Mouse (Mus musculus) cortical plate, adult 2 months (tissue): ENCODE measurements around the gene Armc3. TPM values are rescaled to one million over a fixed set of nuclear protein-coding genes. Genes with fewer than 3 reads are reported as not detected.

Experiments used
- H3K27ac ChIP-seq: fragments of 200-500 bp; 2 replicates; pipeline ENCODE4 v1.5.1; 2012; ENCODE audit warnings: low read length, control low read depth, inconsistent platforms; ENCODE audit not compliant: insufficient read depth
- H3K4me1 ChIP-seq: fragments of 200-500 bp; 2 replicates; pipeline ENCODE4 v1.6.1; 2011; ENCODE audit warnings: low read length; ENCODE audit not compliant: control insufficient read depth, insufficient read depth
- H3K4me3 ChIP-seq: fragments of 200-500 bp; 2 replicates; pipeline ENCODE4 v1.5.1; 2011; ENCODE audit warnings: mild to moderate bottlenecking, low read length, control low read depth; ENCODE audit not compliant: insufficient read depth
- CTCF ChIP-seq: fragments of 200-500 bp; IDR thresholded peaks from 2 replicates; pipeline ENCODE4 v1.5.1; 2011; ENCODE audit warnings: mild to moderate bottlenecking, control low read depth, low read length; ENCODE audit not compliant: insufficient read depth; ENCODE audit errors: extremely low read depth
- POLR2A ChIP-seq: fragments of 200-500 bp; IDR thresholded peaks from 2 replicates; pipeline ENCODE4 v1.6.1; 2011; ENCODE audit warnings: mild to moderate bottlenecking, low read length, control low read depth; ENCODE audit not compliant: insufficient read depth; ENCODE audit errors: extremely low read depth
- polyA plus RNA-seq: library from polyadenylated mRNA; depleted of rRNA; stranded (reverse); fragments of >200 nt; gene quantifications from 2 replicates; pipeline ENCODE4 v1.2.3, GENCODE M21; 2012

Armc3 gene
- polyA plus RNA-seq, 1 experiment: 0.25 TPM

DNA sequence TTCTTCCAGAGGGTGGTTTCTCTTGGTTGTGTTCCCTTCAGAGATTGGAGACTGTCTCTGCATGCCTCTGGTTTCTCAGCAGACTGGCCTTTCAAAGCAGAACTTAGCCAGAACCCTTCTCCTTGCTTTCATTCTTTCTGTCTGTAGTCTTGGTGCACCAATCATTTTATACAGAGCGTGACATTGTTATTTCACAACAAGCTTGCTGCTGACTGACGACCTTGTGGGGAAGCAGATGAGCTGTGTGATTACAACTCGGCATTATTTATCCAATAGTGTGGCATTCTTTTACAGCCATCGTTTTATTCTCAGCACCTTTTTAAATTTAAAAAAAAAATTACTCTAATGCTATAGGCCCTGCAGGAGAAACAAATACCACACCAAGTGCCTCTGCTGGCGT, 35.2 kb downstream of the Armc3 start:
- no peak overlapping the region for H3K4me3 ChIP-seq
- H3K27ac ChIP-seq: no peak overlapping the region
- TF ChIP-seq POLR2A (no peak), CTCF (no peak)
- H3K4me1 ChIP-seq: no peaks in the 10 kb centered on the region

DNA sequence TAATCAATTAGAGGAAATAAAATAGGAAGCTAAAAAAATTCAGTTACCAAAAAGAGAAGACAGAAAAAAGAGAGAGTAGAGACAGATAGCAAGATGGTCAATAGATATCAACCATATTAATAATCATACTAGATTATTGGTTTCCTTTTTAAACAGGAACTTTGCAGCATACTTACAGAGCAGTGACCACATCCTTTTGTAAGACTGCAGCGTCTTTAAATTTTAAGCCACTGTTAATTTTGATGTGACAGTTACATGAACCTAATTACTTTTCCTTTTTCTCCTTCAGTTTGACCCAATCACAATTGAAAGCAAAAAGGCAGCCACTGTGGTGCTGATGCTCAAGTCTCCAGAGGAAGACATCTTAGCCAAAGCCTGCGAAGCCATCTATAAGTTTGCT, 36.1 kb downstream of the Armc3 start:
- TF ChIP-seq POLR2A: no peak
- no peak for TF ChIP-seq CTCF
- H3K4me1 ChIP-seq: no peaks in the 10 kb centered on the region
- H3K4me3 ChIP-seq: no peak overlapping the region
- no peak overlapping the region for H3K27ac ChIP-seq

DNA sequence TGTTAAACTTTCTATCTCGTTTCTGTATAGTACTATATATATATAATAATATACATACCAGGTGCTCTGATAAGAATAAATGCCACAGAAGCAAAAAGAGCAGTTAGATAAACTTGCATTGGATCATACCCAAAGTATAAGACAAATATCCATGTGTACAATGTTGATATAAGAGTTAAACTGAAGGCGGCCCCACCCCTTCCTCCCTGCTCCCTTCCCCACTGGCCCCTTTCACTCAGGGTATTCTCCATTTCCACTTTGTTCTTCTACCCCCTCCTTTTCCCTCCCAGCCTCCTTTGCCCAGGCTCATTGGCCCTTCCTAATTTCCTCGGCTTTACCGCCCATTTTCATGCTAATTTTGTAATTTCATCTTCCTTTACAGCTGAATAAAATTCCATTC, 36.5 kb downstream of the Armc3 start:
- no peak overlapping the region for H3K4me3 ChIP-seq
- TF ChIP-seq CTCF (no peak), POLR2A (no peak)
- H3K27ac ChIP-seq: no peak overlapping the region
- H3K4me1 ChIP-seq: no peaks in the 10 kb centered on the region

DNA sequence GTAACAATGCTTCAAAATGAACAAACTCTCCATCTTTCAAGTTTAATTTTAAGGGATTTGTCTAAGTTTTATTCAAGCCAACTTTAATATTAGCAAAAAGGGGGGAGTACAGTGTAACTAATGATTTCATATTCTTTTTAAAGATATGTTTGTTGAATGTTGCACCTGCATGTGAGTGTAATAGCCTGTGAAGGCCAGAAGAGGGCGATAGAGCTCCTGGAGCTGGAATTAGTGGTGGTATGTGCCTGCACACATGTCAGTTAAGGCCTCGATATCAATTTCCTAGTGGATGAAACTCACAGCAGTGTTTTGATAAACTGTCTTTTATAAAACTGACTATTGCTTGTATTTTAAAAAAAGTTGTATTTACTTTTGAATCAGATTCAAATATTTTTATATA, 39.7 kb downstream of the Armc3 start:
- Histone ChIP-seq H3K4me3 (no peak overlapping the region), H3K4me1 (no peaks in the 10 kb centered on the region), H3K27ac (no peak overlapping the region)
- TF ChIP-seq POLR2A (no peak), CTCF (no peak)

DNA sequence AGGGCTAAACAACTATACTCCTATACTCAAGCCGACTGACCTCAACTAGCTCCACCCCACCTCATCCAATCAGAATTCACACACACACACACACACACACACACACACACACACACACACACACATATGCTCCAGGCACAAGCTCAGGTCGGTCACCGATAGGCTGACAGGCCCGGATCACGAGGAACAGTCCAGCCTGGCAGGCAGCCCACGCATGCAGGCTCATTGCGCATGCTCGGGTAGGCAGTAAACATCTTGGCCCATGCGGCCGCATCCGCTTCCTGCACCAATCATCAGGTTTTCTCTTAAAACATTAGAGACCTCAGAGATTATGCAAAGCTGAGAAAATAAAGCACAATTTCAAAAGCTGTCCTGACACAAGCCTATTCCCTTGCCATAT, 50.5 kb downstream of the Armc3 start:
- Histone ChIP-seq H3K4me3 (no peak overlapping the region), H3K27ac (no peak overlapping the region), H3K4me1 (no peaks in the 10 kb centered on the region)
- TF ChIP-seq CTCF: no peak
- no peak for TF ChIP-seq POLR2A

DNA sequence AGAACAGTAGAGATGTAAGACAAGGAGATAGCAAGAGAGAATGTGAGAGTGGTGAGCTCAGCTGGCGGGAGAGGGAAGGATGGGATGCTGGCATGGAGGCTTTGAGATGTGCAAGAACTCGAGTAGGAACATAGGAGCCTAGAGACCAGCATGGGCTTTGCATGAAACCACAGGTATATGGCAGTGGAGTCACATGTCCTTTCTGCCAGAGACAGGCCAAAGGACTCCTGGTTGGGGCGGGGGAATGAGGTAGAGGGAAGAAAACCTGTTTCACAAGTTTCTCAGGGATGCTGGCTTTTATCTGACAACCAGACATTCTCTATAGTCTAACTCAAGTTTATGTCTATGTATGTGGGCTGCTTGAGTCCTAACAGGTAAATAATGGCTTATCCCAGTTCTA, 55.9 kb downstream of the Armc3 start:
- H3K4me3 ChIP-seq: no peak overlapping the region
- H3K27ac ChIP-seq: no peak overlapping the region
- TF ChIP-seq CTCF: no peak
- H3K4me1 ChIP-seq: no peaks in the 10 kb centered on the region

DNA sequence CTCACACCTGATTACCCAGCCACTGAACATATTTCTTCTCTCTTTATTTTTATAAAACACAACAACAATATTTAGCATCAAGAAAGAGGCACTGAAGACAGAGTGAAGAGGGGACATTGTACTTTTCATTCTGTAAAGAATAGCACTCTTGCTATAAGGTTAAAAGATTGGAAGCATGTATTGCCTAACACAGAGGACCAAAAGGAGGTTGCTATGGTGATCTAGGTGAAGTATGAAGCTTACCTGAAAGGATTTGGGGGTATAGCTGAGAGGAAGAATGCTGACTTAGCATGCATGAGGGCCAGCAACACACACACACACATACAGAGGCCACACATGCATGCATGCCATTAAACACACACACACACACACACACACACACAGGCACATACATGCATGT, 58.2 kb downstream of the Armc3 start:
- TF ChIP-seq CTCF (no peak), POLR2A (no peak)

DNA sequence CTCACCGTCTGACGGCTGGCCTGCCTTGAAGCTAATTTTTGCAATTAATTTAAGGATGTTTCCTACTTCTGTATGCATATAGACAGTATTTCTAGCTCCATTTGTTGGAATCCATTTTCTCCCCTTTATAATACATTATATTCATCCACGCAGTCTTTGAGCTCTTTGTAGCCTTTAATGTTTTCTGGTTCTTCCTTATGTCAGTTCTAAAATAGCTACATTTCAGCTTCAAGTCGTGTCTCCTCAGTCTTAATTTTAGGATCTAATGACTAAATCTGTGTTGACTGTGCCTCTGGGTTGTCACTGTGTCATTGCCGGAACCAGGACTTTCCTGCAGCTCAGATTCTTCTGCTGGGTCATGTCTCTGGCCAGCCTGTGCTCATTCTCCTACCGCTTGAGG, 61.3 kb downstream of the Armc3 start:
- Histone ChIP-seq H3K4me1 (no peaks in the 10 kb centered on the region), H3K27ac (no peak overlapping the region), H3K4me3 (no peak overlapping the region)
- TF ChIP-seq CTCF (no peak), POLR2A (no peak)

More for the DNA sequence above, 58.2 kb downstream of the Armc3 start:
- no peak overlapping the region for H3K4me3 ChIP-seq
- H3K4me1 ChIP-seq: no peaks in the 10 kb centered on the region
- no peak overlapping the region for H3K27ac ChIP-seq

DNA sequence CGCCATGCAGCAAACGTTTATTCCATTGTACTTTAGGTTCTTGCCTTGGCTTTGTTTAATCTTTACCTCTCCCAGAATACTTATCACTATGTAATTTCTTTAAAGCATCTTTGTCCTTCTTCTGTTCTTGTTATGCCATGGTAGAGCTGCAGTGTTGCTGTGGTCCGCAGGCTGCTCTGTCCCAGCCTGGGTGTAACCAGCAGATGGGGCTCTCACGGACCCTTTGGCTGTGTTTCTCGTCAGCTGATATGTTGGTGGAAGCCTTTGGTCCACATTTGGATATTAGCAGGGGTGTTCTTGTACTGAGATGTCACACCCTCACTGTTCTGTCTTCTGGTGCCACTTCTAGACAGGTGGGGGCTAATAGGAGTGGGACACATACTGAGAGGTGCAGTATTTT, 64.3 kb downstream of the Armc3 start:
- H3K4me3 ChIP-seq: no peak overlapping the region
- TF ChIP-seq CTCF: no peak
- TF ChIP-seq POLR2A: no peak

DNA sequence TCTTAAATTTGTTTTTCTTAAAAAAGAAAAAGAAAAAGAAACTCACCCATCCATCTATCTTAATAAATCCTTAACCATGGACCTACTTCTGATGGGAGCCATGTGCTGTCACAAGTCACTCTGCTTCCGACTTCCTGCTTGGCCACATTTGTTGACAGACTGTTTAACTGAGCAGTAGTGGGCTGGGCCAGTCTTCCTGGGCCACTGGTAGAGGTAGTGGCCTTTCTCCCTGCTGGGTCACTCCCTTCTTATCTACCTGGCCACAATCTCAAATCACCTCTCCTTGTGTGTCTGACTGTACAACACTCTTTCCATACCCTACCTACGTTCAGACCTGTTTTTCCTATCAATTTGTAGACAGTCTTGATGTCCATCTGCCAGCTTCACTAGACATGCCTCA, 66.7 kb downstream of the Armc3 start:
- TF ChIP-seq POLR2A: no peak
- TF ChIP-seq CTCF: no peak
- H3K27ac ChIP-seq: no peak overlapping the region
- no peak overlapping the region for H3K4me3 ChIP-seq
- H3K4me1 ChIP-seq: no peaks in the 10 kb centered on the region

More for the DNA sequence above, 64.3 kb downstream of the Armc3 start:
- Histone ChIP-seq H3K27ac (no peak overlapping the region), H3K4me1 (no peaks in the 10 kb centered on the region)

DNA sequence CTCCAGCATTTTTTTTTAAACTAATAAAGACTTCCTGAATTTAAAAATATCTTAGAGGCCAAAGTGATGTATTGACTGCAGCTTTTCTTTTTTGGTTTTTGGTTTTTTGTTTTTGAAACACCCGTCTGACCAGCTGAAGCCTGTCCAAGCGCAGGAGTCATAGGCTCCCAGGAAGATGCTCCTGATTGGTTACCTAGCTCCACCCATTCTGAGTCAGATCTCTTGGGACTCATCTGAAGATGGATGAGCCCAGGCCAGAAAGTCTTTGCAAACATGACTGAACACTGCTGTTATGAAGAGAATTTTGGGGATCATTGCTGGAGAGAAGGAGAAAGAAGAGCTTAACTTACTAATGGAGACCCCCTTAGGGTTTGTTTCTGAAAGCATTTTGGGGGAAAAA, 68.3 kb downstream of the Armc3 start:
- H3K4me3 ChIP-seq: no peak overlapping the region
- no peak overlapping the region for H3K27ac ChIP-seq
- TF ChIP-seq POLR2A (no peak), CTCF (no peak)
- H3K4me1 ChIP-seq: no peaks in the 10 kb centered on the region
